Mouse (Mus musculus): Measurements from ENCODE around the gene Cic. TPM values are rescaled to one million over a fixed set of nuclear protein-coding genes. Genes with fewer than 3 reads are reported as not detected.
"Not testable (repeated sequence)": the region's sequence is repeated elsewhere in the genome, so short reads cannot be mapped to it uniquely, and the experiment has no call there.

Gene Cic
- total and polyA plus RNA-seq, 2 experiments from 2014 or later, result 31.3 to 121 TPM

- WGBS, result 11% methylated on average over 21 of the region's 21 CpGs
- H3K4me2 ChIP-seq (ENCODE audit: low read depth), result peak overlapping the region; percentile 96
- H3K9me3 ChIP-seq (ENCODE audit: low read length), result no peaks in the 10 kb centered on the region
- peak overlapping the region; percentile 83 for H3K27ac ChIP-seq (ENCODE audit: low read depth, low read length)
- peak overlapping the region; percentile 63 for H3K4me3 ChIP-seq (ENCODE audit: low read depth, low read length)
- peaks cover 12% of the 10 kb centered on the region for H3K27me3 ChIP-seq (ENCODE audit: insufficient read depth, low read length)
- DNase-seq (no peak), ATAC-seq (no peak)
- peaks cover 25% of the 10 kb centered on the region for H3K4me1 ChIP-seq (ENCODE audit: insufficient read depth)
- H3K36me3 ChIP-seq (ENCODE audit: insufficient read depth), result no peaks in the 10 kb centered on the region
- peak overlapping the region; percentile 69 for H3K9ac ChIP-seq
- TF ChIP-seq CTCF (IDR thresholded peaks at IDR 0.05; ENCODE audit: low read depth), result no peak
Measured at GRCm38 (mm10) chr7:25317446-25317999, 50.0 kb downstream of the Cic start.

GRCm38 (mm10) chr7:25322058-25322484, 54.6 kb downstream of the Cic start:
- no peak overlapping the region for H3K4me2 ChIP-seq (ENCODE audit: low read depth)
- DNase-seq, result no peak
- 0 out of 2 replicates have a peak overlapping the region, but pooled peaks have one; percentile 21 for H3K27ac ChIP-seq (ENCODE audit: low read depth, low read length)
- H3K27me3 ChIP-seq (ENCODE audit: insufficient read depth, low read length), result no peaks in the 10 kb centered on the region
- no peak for TF ChIP-seq CTCF (IDR thresholded peaks at IDR 0.05; ENCODE audit: low read depth)
- no peak overlapping the region for H3K4me3 ChIP-seq (ENCODE audit: low read depth, low read length)
- H3K9me3 ChIP-seq (ENCODE audit: low read length), result no peaks in the 10 kb centered on the region
- 9% methylated on average over 6 of the region's 6 CpGs for WGBS
- H3K9ac ChIP-seq, result no peak overlapping the region; the same call in 1 of the 2 replicates
- H3K4me1 ChIP-seq (ENCODE audit: insufficient read depth), result peaks cover 18% of the 10 kb centered on the region; the same call in 1 of the 2 replicates
- no peak for ATAC-seq
- no peaks in the 10 kb centered on the region for H3K36me3 ChIP-seq (ENCODE audit: insufficient read depth)

- TF ChIP-seq CTCF (IDR thresholded peaks at IDR 0.05; ENCODE audit: low read depth), result no peak
- Histone ChIP-seq H3K27ac (ENCODE audit: low read depth, low read length) (no peak overlapping the region), H3K9ac (no peak overlapping the region), H3K4me2 (ENCODE audit: low read depth) (no peak overlapping the region), H3K36me3 (ENCODE audit: insufficient read depth) (no peaks in the 10 kb centered on the region; the same call in 1 of the 2 replicates), H3K4me3 (ENCODE audit: low read depth, low read length) (no peak overlapping the region), H3K27me3 (ENCODE audit: insufficient read depth, low read length) (no peaks in the 10 kb centered on the region), H3K4me1 (ENCODE audit: insufficient read depth) (peaks cover 13% of the 10 kb centered on the region; the same call in 1 of the 2 replicates), H3K9me3 (ENCODE audit: low read length) (no peaks in the 10 kb centered on the region)
- ATAC-seq, result no peak
- DNase-seq, result no peak
- WGBS, result 85% methylated on average over 2 of the region's 2 CpGs
Measured at GRCm38 (mm10) chr7:25323219-25323618, 55.7 kb downstream of the Cic start.

- not testable (repeated sequence) for H3K27ac ChIP-seq (ENCODE audit: low read depth, low read length); DNase-seq; H3K9ac ChIP-seq; H3K4me2 ChIP-seq (ENCODE audit: low read depth); ATAC-seq; H3K4me3 ChIP-seq (ENCODE audit: low read depth, low read length); H3K27me3 ChIP-seq (ENCODE audit: insufficient read depth, low read length); H3K9me3 ChIP-seq (ENCODE audit: low read length); H3K4me1 ChIP-seq (ENCODE audit: insufficient read depth)
- peaks cover 14% of the 10 kb centered on the region for H3K36me3 ChIP-seq (ENCODE audit: insufficient read depth)
- 93% methylated on average over 5 of the region's 6 CpGs for WGBS
Measured at GRCm38 (mm10) chr7:25325431-25325830, 57.9 kb downstream of the Cic start.

GRCm38 (mm10) chr7:25326233-25326632, 58.7 kb downstream of the Cic start:
- Histone ChIP-seq H3K36me3 (ENCODE audit: insufficient read depth) (peaks cover 22% of the 10 kb centered on the region), H3K27ac (ENCODE audit: low read depth, low read length) (no peak overlapping the region), H3K27me3 (ENCODE audit: insufficient read depth, low read length) (no peaks in the 10 kb centered on the region), H3K4me2 (ENCODE audit: low read depth) (no peak overlapping the region), H3K9ac (no peak overlapping the region), H3K4me1 (ENCODE audit: insufficient read depth) (peaks cover 7% of the 10 kb centered on the region; the same call in 1 of the 2 replicates), H3K9me3 (ENCODE audit: low read length) (no peaks in the 10 kb centered on the region), H3K4me3 (ENCODE audit: low read depth, low read length) (no peak overlapping the region)
- no peak for TF ChIP-seq CTCF (IDR thresholded peaks at IDR 0.05; ENCODE audit: low read depth)
- 88% methylated on average over 8 of the region's 8 CpGs for whole genome bisulfite sequencing
- ATAC-seq, result no peak
- DNase-seq, result no peak

GRCm38 (mm10) chr7:25333596-25334307, 66.2 kb downstream of the Cic start:
- H3K4me1 ChIP-seq (ENCODE audit: insufficient read depth), result no peaks in the 10 kb centered on the region
- ATAC-seq, result peak; percentile 60
- 40% methylated on average over 16 of the region's 16 CpGs for WGBS
- H3K4me2 ChIP-seq (ENCODE audit: low read depth), result no peak overlapping the region
- H3K4me3 ChIP-seq (ENCODE audit: low read depth, low read length), result no peak overlapping the region
- DNase-seq, result peak; percentile 53
- no peaks in the 10 kb centered on the region for H3K9me3 ChIP-seq (ENCODE audit: low read length)
- peak; percentile 82 for TF ChIP-seq CTCF (IDR thresholded peaks at IDR 0.05; ENCODE audit: low read depth)
- H3K9ac ChIP-seq, result no peak overlapping the region
- H3K27ac ChIP-seq (ENCODE audit: low read depth, low read length), result no peak overlapping the region
- H3K27me3 ChIP-seq (ENCODE audit: insufficient read depth, low read length), result no peaks in the 10 kb centered on the region
- peaks cover 69% of the 10 kb centered on the region for H3K36me3 ChIP-seq (ENCODE audit: insufficient read depth)

GRCm38 (mm10) chr7:25334472-25334871, 67.0 kb downstream of the Cic start:
- Histone ChIP-seq H3K9me3 (ENCODE audit: low read length) (no peaks in the 10 kb centered on the region), H3K4me2 (ENCODE audit: low read depth) (no peak overlapping the region), H3K27me3 (ENCODE audit: insufficient read depth, low read length) (no peaks in the 10 kb centered on the region), H3K4me3 (ENCODE audit: low read depth, low read length) (no peak overlapping the region), H3K4me1 (ENCODE audit: insufficient read depth) (no peaks in the 10 kb centered on the region), H3K27ac (ENCODE audit: low read depth, low read length) (no peak overlapping the region), H3K36me3 (ENCODE audit: insufficient read depth) (peaks cover 69% of the 10 kb centered on the region), H3K9ac (no peak overlapping the region)
- 84% methylated on average over 12 of the region's 12 CpGs for WGBS
- ATAC-seq (no peak), DNase-seq (no peak)
- no peak for TF ChIP-seq CTCF (IDR thresholded peaks at IDR 0.05; ENCODE audit: low read depth)
